Mouse (Mus musculus) splenic B cell, adult 2 months (primary cell): ENCODE data around the gene Rmi2.

Experiments
- DNase-seq: peaks from one replicate; pipeline ENCODE4 v3.0.0-alpha.2; 2011; ENCODE audit warnings: low read depth, low spot score
- H3K27me3 ChIP-seq: 2 replicates; pipeline ENCODE4 v1.6.1; 2012; ENCODE audit warnings: mild to moderate bottlenecking, low read length, moderate library complexity, mixed read lengths; ENCODE audit not compliant: control insufficient read depth, poor library complexity, insufficient read depth, severe bottlenecking
- H3K36me3 ChIP-seq: 2 replicates; pipeline ENCODE4 v1.6.1; 2012; ENCODE audit warnings: mild to moderate bottlenecking, low read length, moderate library complexity, mixed read lengths; ENCODE audit not compliant: control insufficient read depth, poor library complexity, insufficient read depth, severe bottlenecking

Gene Rmi2

GRCm38 (mm10) chr16:10902849-10903248 is 68.0 kb downstream of the Rmi2 start:
- DNase-seq = no peak
- Histone ChIP-seq H3K27me3 (no peaks in the 10 kb centered on the region), H3K36me3 (no peaks in the 10 kb centered on the region)

- no peaks in the 10 kb centered on the region for H3K27me3 ChIP-seq
- no peaks in the 10 kb centered on the region for H3K36me3 ChIP-seq
- DNase-seq = no peak
Observed at GRCm38 (mm10) chr16:10905661-10906113, 70.8 kb downstream of the Rmi2 start.

GRCm38 (mm10) chr16:10910541-10910940 is 75.7 kb downstream of the Rmi2 start:
- H3K36me3 ChIP-seq = no peaks in the 10 kb centered on the region
- DNase-seq = no peak
- H3K27me3 ChIP-seq = no peaks in the 10 kb centered on the region

- no peak for DNase-seq
- Histone ChIP-seq H3K36me3 (no peaks in the 10 kb centered on the region), H3K27me3 (no peaks in the 10 kb centered on the region)
Observed at GRCm38 (mm10) chr16:10911061-10911460, 76.2 kb downstream of the Rmi2 start.

- no peak for DNase-seq
- no peaks in the 10 kb centered on the region for H3K36me3 ChIP-seq
- H3K27me3 ChIP-seq = no peaks in the 10 kb centered on the region
Observed at GRCm38 (mm10) chr16:10915066-10915465, 80.2 kb downstream of the Rmi2 start.

- Histone ChIP-seq H3K27me3 (no peaks in the 10 kb centered on the region), H3K36me3 (no peaks in the 10 kb centered on the region)
- no peak for DNase-seq
Observed at GRCm38 (mm10) chr16:10916271-10916670, 81.4 kb downstream of the Rmi2 start.

GRCm38 (mm10) chr16:10919856-10920255 is 85.0 kb downstream of the Rmi2 start:
- Histone ChIP-seq H3K27me3 (no peaks in the 10 kb centered on the region), H3K36me3 (no peaks in the 10 kb centered on the region)
- DNase-seq = no peak

GRCm38 (mm10) chr16:10923561-10923960 is 88.7 kb downstream of the Rmi2 start:
- no peak for DNase-seq
- Histone ChIP-seq H3K36me3 (no peaks in the 10 kb centered on the region; the same call in 1 of the 2 replicates), H3K27me3 (no peaks in the 10 kb centered on the region)

GRCm38 (mm10) chr16:10925591-10926180 is 90.8 kb downstream of the Rmi2 start:
- Histone ChIP-seq H3K27me3 (no peaks in the 10 kb centered on the region), H3K36me3 (no peaks in the 10 kb centered on the region; the same call in 1 of the 2 replicates)
- no peak for DNase-seq

- Histone ChIP-seq H3K36me3 (no peaks in the 10 kb centered on the region; the same call in 1 of the 2 replicates), H3K27me3 (no peaks in the 10 kb centered on the region)
- no peak for DNase-seq
Observed at GRCm38 (mm10) chr16:10927026-10927425, 92.2 kb downstream of the Rmi2 start.

GRCm38 (mm10) chr16:10933372-10933771 is 98.5 kb downstream of the Rmi2 start:
- no peaks in the 10 kb centered on the region for H3K36me3 ChIP-seq
- H3K27me3 ChIP-seq = no peaks in the 10 kb centered on the region
- DNase-seq = no peak

- DNase-seq = no peak
- H3K27me3 ChIP-seq = no peaks in the 10 kb centered on the region
Observed at GRCm38 (mm10) chr16:10934047-10934446, 99.2 kb downstream of the Rmi2 start.

GRCm38 (mm10) chr16:10936700-10937319 is 102.0 kb downstream of the Rmi2 start:
- H3K36me3 ChIP-seq = no peaks in the 10 kb centered on the region
- DNase-seq = no peak
- H3K27me3 ChIP-seq = no peaks in the 10 kb centered on the region

More at GRCm38 (mm10) chr16:10934047-10934446, 99.2 kb downstream of the Rmi2 start:
- H3K36me3 ChIP-seq = no peaks in the 10 kb centered on the region

- H3K36me3 ChIP-seq = no peaks in the 10 kb centered on the region
- DNase-seq = no peak
Observed at GRCm38 (mm10) chr16:10937497-10937896, 102.6 kb downstream of the Rmi2 start.

GRCm38 (mm10) chr16:10939932-10940331 is 105.1 kb downstream of the Rmi2 start:
- Histone ChIP-seq H3K27me3 (no peaks in the 10 kb centered on the region), H3K36me3 (no peaks in the 10 kb centered on the region)
- DNase-seq = no peak

More at GRCm38 (mm10) chr16:10937497-10937896, 102.6 kb downstream of the Rmi2 start:
- H3K27me3 ChIP-seq = no peaks in the 10 kb centered on the region
